Mouse (Mus musculus) myocyte (in vitro differentiated cells): ENCODE results near the gene Pdcd4.

ENCODE experiments used
- CEBPB ChIP-seq: IDR thresholded peaks from 2 replicates; pipeline ENCODE4 v1.6.1; 2011; ENCODE audit warnings: mild to moderate bottlenecking, moderate library complexity; ENCODE audit not compliant: poor library complexity, insufficient read depth, severe bottlenecking
- E2F4 ChIP-seq: IDR thresholded peaks from one replicate; pipeline ENCODE4 v1.6.1; 2011; ENCODE audit warnings: mild to moderate bottlenecking, control low read depth, moderate library complexity; ENCODE audit not compliant: insufficient read depth
- MAX ChIP-seq: IDR thresholded peaks from one replicate; pipeline ENCODE4 v1.6.1; 2011; ENCODE audit warnings: low read depth, mild to moderate bottlenecking, control low read depth
- MYOD1 ChIP-seq, 3 experiments: IDR thresholded peaks; one replicate each; pipeline ENCODE4 v1.6.1; 2011; ENCODE audit warnings: control low read depth in 2 of 3, low read depth in 2 of 3, mild to moderate bottlenecking in 2 of 3, moderate library complexity in 1 of 3; ENCODE audit not compliant: insufficient read length in 2 of 3, control insufficient read depth in 1 of 3
- MYOG ChIP-seq, 3 experiments: IDR thresholded peaks; one replicate each; pipeline ENCODE4 v1.6.1; 2011; ENCODE audit warnings: control low read depth in 2 of 3, low read depth in 2 of 3, mild to moderate bottlenecking in 2 of 3; ENCODE audit not compliant: insufficient read length in 2 of 3, control insufficient read depth in 1 of 3, insufficient read depth in 1 of 3
- POLR2A ChIP-seq: IDR thresholded peaks from one replicate; pipeline ENCODE4 v1.6.1; 2011; ENCODE audit warnings: low read depth, mild to moderate bottlenecking, control low read depth, moderate library complexity; ENCODE audit not compliant: insufficient read length
- POLR2AphosphoS2 ChIP-seq: IDR thresholded peaks from one replicate; pipeline ENCODE4 v1.6.1; 2011; ENCODE audit warnings: low read depth, control low read depth; ENCODE audit not compliant: insufficient read length
- REST ChIP-seq: IDR thresholded peaks from one replicate; pipeline ENCODE4 v1.6.1; 2011; ENCODE audit warnings: mild to moderate bottlenecking, control low read depth, moderate library complexity; ENCODE audit not compliant: insufficient read depth, insufficient read length
- SRF ChIP-seq: IDR thresholded peaks from one replicate; pipeline ENCODE4 v1.6.1; 2011; ENCODE audit warnings: low read depth; ENCODE audit not compliant: control insufficient read depth, insufficient read length
- TCF12 ChIP-seq: IDR thresholded peaks from one replicate; pipeline ENCODE4 v1.6.1; 2011; ENCODE audit warnings: mild to moderate bottlenecking, control low read depth; ENCODE audit not compliant: poor library complexity, insufficient read depth, severe bottlenecking
- TCF3 ChIP-seq: IDR thresholded peaks from one replicate; pipeline ENCODE4 v1.6.1; 2011; ENCODE audit warnings: low read depth, control low read depth; ENCODE audit not compliant: insufficient read length
- USF1 ChIP-seq: IDR thresholded peaks from one replicate; pipeline ENCODE4 v1.6.1; 2011; ENCODE audit warnings: low read depth, mild to moderate bottlenecking, control low read depth, moderate library complexity

DNA sequence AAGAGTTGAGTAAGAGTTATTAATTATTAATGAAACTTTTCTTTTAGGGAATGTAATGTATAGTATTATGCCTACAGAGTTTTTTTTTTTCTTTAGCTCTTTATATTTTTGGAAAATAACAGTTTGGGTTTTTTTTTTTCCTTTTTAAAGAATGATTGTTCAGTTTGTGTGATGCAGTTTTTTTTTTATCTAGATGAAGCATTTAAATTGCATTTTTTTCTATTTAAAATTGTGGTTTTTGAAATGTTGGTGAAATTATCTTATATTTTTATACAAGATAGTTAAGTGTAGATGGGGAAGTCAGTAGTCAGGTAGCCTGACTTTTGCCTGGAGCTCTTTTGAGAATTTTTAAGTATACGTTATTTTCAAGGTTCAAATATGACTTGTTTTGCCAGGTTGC is 34.7 kb downstream of the Pdcd4 start:
- no peak for TF ChIP-seq POLR2AphosphoS2
- TF ChIP-seq POLR2A, result no peak
- TF ChIP-seq MYOG (IDR thresholded peaks at IDR 0.05; ENCODE audit: control insufficient read depth in 1 of 3, insufficient read depth in 1 of 3, insufficient read length in 2 of 3, low read depth in 2 of 3), result no peak
- no peak for TF ChIP-seq SRF
- no peak for TF ChIP-seq USF1
- TF ChIP-seq E2F4, result no peak
- no peak for TF ChIP-seq CEBPB
- no peak for TF ChIP-seq REST
- TF ChIP-seq TCF12, result no peak
- no peak for TF ChIP-seq MAX
- TF ChIP-seq TCF3, result no peak
- TF ChIP-seq MYOD1 (IDR thresholded peaks at IDR 0.05; ENCODE audit: control insufficient read depth in 1 of 3, insufficient read length in 2 of 3, low read depth in 2 of 3), result no peak
